Mouse (Mus musculus) G1E (cell line): ENCODE results near the gene Gm17387. TPM values are rescaled to one million over a fixed set of nuclear protein-coding genes. Genes with fewer than 3 reads are reported as not detected.
"Not testable (repeated sequence)": the region's sequence is repeated elsewhere in the genome, so short reads cannot be mapped to it uniquely, and the experiment has no call there.

ENCODE experiments used
- ATAC-seq: 2 replicates; pipeline ENCODE4 v1.8.0; 2016; ENCODE audit warnings: mild to moderate bottlenecking; ENCODE audit not compliant: insufficient number of reproducible peaks, poor library complexity, low FRiP score, severe bottlenecking; ENCODE audit errors: extremely low read depth
- DNase-seq: peaks from one replicate; pipeline ENCODE4 v3.0.0; 2012; ENCODE audit warnings: low spot score
- H3K27me3 ChIP-seq: 2 replicates; pipeline ENCODE4 v1.6.1; 2012; ENCODE audit warnings: mild to moderate bottlenecking, low read length, inconsistent platforms; ENCODE audit not compliant: insufficient read depth
- H3K36me3 ChIP-seq: replicated peaks from 2 replicates; pipeline ENCODE3; 2012; ENCODE audit warnings: mild to moderate bottlenecking, inconsistent platforms
- H3K4me1 ChIP-seq: 2 replicates; pipeline ENCODE4 v1.6.1; 2012; ENCODE audit warnings: low read depth, low read length, inconsistent platforms, mixed read lengths; ENCODE audit not compliant: insufficient read depth
- H3K4me3 ChIP-seq: 2 replicates; pipeline ENCODE4 v1.5.1; 2012; ENCODE audit warnings: low read depth, mild to moderate bottlenecking, inconsistent platforms, low read length, moderate library complexity, mixed read lengths
- H3K9me3 ChIP-seq: replicated peaks from 2 replicates; pipeline ENCODE4 v1.6.1; 2012; ENCODE audit warnings: inconsistent platforms
- CTCF ChIP-seq: IDR thresholded peaks from 2 replicates; pipeline ENCODE4 v1.5.1; 2012; ENCODE audit warnings: low read depth, low read length, inconsistent platforms, mixed read lengths
- GATA1 ChIP-seq: IDR thresholded peaks from 2 replicates; pipeline ENCODE4 v1.6.1; 2012; ENCODE audit warnings: borderline replicate concordance, low read length, inconsistent platforms, mixed read lengths
- GATA2 ChIP-seq: IDR thresholded peaks from 2 replicates; pipeline ENCODE4 v1.6.1; 2012; ENCODE audit warnings: low read depth, low read length, inconsistent platforms, borderline replicate concordance
- POLR2AphosphoS5 ChIP-seq: IDR thresholded peaks from 2 replicates; pipeline ENCODE4 v1.6.1; 2012; ENCODE audit warnings: low read depth, low read length, inconsistent platforms; ENCODE audit not compliant: insufficient replicate concordance
- TAL1 ChIP-seq: conservative IDR thresholded peaks from 2 replicates; pipeline ENCODE4 v1.6.1; 2012; ENCODE audit warnings: low read depth, low read length, inconsistent platforms, mixed read lengths
- polyA plus RNA-seq: library from polyadenylated mRNA; stranded (reverse); fragments of >175 nt; gene quantifications from 2 replicates; pipeline ENCODE4 v1.2.3, GENCODE M21; 2012
- total RNA-seq, 2 experiments: library from RNA; stranded (forward) in 1 of 2; stranded (reverse) in 1 of 2; fragments of 200-1000 nt in 1 of 2; fragments of >200 nt in 1 of 2; fragmentation: Nextera tagmentation in 1 of 2; gene quantifications; 2 replicates each; pipeline ENCODE4 v1.2.3; 2014 to 2017

Gene Gm17387
- total and polyA plus RNA-seq, 3 experiments: not detected

GRCm38 (mm10) chr7:141024865-141025838 lies 3.8 kb upstream of the Gm17387 start:
- peaks cover 11% of the 10 kb centered on the region for H3K27me3 ChIP-seq
- no peak for ATAC-seq
- no peaks in the 10 kb centered on the region for H3K4me1 ChIP-seq
- H3K4me3 ChIP-seq: no peak overlapping the region
- TF ChIP-seq CTCF (no peak), GATA1 (no peak), GATA2 (no peak), TAL1 (no peak), POLR2AphosphoS5 (no peak)
- H3K36me3 ChIP-seq: no peaks in the 10 kb centered on the region
- no peak for DNase-seq
- no peaks in the 10 kb centered on the region for H3K9me3 ChIP-seq

DNA sequence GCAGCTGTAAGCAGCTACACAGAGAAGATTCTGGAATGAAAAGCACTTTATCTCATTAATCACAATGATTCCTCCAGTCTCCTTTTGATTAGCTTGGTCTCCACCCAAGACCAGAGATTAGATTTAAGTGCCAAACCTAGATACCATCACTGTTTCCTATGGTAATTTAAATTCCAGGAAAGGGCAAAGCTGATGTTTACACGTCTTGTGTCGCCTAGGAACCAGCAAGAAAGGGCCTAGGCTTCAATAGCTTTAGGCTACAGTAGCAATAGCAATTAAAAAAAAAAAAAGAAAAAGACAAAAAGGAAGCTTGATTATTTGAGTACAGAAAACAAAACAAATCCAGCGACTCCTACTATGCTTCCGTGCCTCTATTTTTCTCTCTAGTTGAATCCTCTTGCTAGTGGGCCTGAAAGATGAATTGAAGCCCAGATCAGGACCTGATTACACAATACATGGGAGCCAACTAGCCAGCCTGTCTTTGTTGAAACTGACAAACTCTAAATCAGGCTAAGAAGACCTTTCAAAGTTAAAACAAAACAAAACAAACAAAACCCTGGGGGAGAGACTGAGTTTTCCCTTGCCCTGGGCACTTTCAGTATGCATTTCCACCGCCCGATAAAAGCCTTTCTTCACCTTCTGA lies 2.7 kb upstream of the Gm17387 start:
- H3K27me3 ChIP-seq: peaks cover 17% of the 10 kb centered on the region
- no peaks in the 10 kb centered on the region for H3K36me3 ChIP-seq
- no peak for ATAC-seq
- no peaks in the 10 kb centered on the region for H3K9me3 ChIP-seq
- DNase-seq: no peak
- TF ChIP-seq GATA2 (no peak), POLR2AphosphoS5 (no peak), GATA1 (no peak), CTCF (no peak), TAL1 (no peak)
- no peak overlapping the region for H3K4me3 ChIP-seq
- no peaks in the 10 kb centered on the region for H3K4me1 ChIP-seq

- no peak for ATAC-seq
- H3K9me3 ChIP-seq: no peaks in the 10 kb centered on the region
Observed at GRCm38 (mm10) chr7:141026740-141027098, 2.2 kb upstream of the Gm17387 start.

DNA sequence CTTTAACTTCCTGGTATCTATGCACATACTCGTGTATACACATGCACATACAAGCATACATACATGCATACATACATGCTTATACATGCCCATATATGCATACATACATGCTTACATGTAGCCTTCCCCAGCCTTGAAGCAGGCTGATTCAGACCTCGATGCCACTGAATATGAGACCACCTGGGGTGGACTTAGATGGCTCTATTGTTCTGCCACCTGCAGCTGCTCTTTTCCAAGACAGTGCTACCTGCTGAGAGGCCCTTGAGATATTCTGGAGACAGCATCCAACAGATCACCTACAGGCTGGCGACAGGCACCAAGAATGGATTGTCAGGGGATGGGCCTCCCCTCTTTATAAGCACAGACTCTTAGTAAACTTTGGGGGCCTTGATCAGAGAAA lies 1.5 kb downstream of the Gm17387 start:
- no peaks in the 10 kb centered on the region for H3K36me3 ChIP-seq
- H3K9me3 ChIP-seq: no peaks in the 10 kb centered on the region
- no peaks in the 10 kb centered on the region for H3K4me1 ChIP-seq
- DNase-seq (no peak), ATAC-seq (no peak)
- peaks cover 40% of the 10 kb centered on the region for H3K27me3 ChIP-seq
- no peak overlapping the region for H3K4me3 ChIP-seq
- TF ChIP-seq GATA1: no peak
- no peak for TF ChIP-seq CTCF
- TF ChIP-seq POLR2AphosphoS5: no peak
- TF ChIP-seq GATA2: no peak
- no peak for TF ChIP-seq TAL1

More at GRCm38 (mm10) chr7:141026740-141027098, 2.2 kb upstream of the Gm17387 start:
- no peak overlapping the region for H3K4me3 ChIP-seq
- no peaks in the 10 kb centered on the region for H3K4me1 ChIP-seq
- TF ChIP-seq POLR2AphosphoS5: no peak
- no peak for TF ChIP-seq GATA2
- TF ChIP-seq GATA1: no peak
- TF ChIP-seq CTCF: no peak
- no peak for TF ChIP-seq TAL1
- DNase-seq: no peak
- H3K36me3 ChIP-seq: no peaks in the 10 kb centered on the region
- peaks cover 19% of the 10 kb centered on the region for H3K27me3 ChIP-seq

DNA sequence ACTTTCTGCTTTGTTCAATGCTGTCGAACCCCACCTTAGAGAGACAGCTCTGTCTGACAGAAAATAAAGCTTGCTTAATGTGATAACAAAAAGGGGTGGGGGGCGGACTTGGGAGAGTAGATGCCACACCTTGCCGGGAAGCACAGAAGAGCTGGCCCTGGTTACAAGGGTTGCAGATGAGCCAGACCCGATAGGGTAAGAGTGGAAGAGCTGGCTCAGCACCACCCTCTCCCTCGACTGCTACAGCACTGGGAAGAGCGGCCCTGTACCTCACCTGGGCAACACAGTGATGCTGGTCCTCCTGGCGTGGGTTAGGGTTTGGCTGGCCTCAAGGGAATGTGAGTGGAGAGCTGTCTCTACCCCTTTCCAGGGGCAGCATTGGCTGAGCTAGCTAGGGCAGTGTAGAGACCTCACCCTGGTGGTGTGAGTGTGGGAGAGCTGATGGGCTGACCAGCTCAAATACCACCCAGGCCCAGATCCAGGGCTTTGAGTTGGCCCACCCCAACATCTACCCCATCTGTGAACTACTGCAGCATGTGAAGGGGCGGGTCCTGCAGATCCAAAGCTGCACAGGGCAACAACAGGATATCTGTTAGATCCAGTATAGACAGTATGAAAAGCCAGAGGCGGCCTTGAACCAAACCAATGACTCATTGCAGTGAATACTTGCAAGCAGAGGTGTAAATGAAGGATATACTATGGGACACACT lies 3.7 kb downstream of the Gm17387 start:
- ATAC-seq: no peak
- H3K27me3 ChIP-seq: peaks cover 37% of the 10 kb centered on the region
- no peaks in the 10 kb centered on the region for H3K36me3 ChIP-seq
- H3K9me3 ChIP-seq: no peaks in the 10 kb centered on the region
- no peak overlapping the region for H3K4me3 ChIP-seq
- DNase-seq: no peak
- no peak for TF ChIP-seq GATA2
- TF ChIP-seq GATA1: no peak
- no peak for TF ChIP-seq TAL1
- TF ChIP-seq CTCF: no peak
- no peak for TF ChIP-seq POLR2AphosphoS5
- H3K4me1 ChIP-seq: no peaks in the 10 kb centered on the region

- DNase-seq, H3K4me3 ChIP-seq, H3K9me3 ChIP-seq, ATAC-seq, H3K36me3 ChIP-seq, H3K4me1 ChIP-seq: not testable (repeated sequence)
- H3K27me3 ChIP-seq: peaks cover 27% of the 10 kb centered on the region
Observed at GRCm38 (mm10) chr7:141036624-141037023, 7.7 kb downstream of the Gm17387 start.
